Mouse (Mus musculus) left cerebral cortex, adult 2 months (tissue): ENCODE data around the gene H2-Q10. TPM values are rescaled to one million over a fixed set of nuclear protein-coding genes. Genes with fewer than 3 reads are reported as not detected.
"Not testable (repeated sequence)": the region's sequence is repeated elsewhere in the genome, so short reads cannot be mapped to it uniquely, and the experiment has no call there.

Experiments
- DNase-seq, 2 experiments: peaks; one replicate each; pipeline ENCODE4 v3.0.0; 2021 to 2022; ENCODE audit warnings: low spot score in 2 of 2, mixed read lengths in 1 of 2; ENCODE audit errors: extremely low spot score in 1 of 2
- H3K27ac ChIP-seq: fragments of 200-600 bp; 2 replicates; pipeline ENCODE4 v1.8.1; 2022
- H3K4me3 ChIP-seq: fragments of 200-600 bp; 2 replicates; pipeline ENCODE4 v1.8.1; 2022
- CTCF ChIP-seq: fragments of 200-600 bp; IDR thresholded peaks from 2 replicates; pipeline ENCODE4 v1.8.1; 2022; ENCODE audit warnings: antibody characterized with exemption, mild to moderate bottlenecking, moderate library complexity
- intact Hi-C: fragments of 180-260 bp; cut with DNase I; formaldehyde crosslinking; loops from one replicate; pipeline ENCODE4 v1.15.1; 2025
- total RNA-seq, 2 experiments: library from RNA; stranded (reverse); gene quantifications; 2 replicates each; pipeline ENCODE4 v1.2.3; 2021

Gene H2-Q10
- total RNA-seq, 2 experiments from 2014 or later = 0.43 to 0.75 TPM

GRCm38 (mm10) chr17:35507556-35508260, 37.8 kb downstream of the H2-Q10 start:
- intact Hi-C loops = no loop called here
- Histone ChIP-seq H3K27ac (no peak overlapping the region), H3K4me3 (no peak overlapping the region)
- no peak for DNase-seq
- no peak for TF ChIP-seq CTCF

GRCm38 (mm10) chr17:35508279-35508678, 38.4 kb downstream of the H2-Q10 start:
- H3K4me3 ChIP-seq, H3K27ac ChIP-seq, intact Hi-C loops, DNase-seq: not testable (repeated sequence)

- Histone ChIP-seq H3K27ac (no peak overlapping the region), H3K4me3 (no peak overlapping the region)
- peak; percentile 22 for TF ChIP-seq CTCF
- no peak for DNase-seq
- intact Hi-C loops = no loop called here
Observed at GRCm38 (mm10) chr17:35509284-35509683, 39.4 kb downstream of the H2-Q10 start.

DNA sequence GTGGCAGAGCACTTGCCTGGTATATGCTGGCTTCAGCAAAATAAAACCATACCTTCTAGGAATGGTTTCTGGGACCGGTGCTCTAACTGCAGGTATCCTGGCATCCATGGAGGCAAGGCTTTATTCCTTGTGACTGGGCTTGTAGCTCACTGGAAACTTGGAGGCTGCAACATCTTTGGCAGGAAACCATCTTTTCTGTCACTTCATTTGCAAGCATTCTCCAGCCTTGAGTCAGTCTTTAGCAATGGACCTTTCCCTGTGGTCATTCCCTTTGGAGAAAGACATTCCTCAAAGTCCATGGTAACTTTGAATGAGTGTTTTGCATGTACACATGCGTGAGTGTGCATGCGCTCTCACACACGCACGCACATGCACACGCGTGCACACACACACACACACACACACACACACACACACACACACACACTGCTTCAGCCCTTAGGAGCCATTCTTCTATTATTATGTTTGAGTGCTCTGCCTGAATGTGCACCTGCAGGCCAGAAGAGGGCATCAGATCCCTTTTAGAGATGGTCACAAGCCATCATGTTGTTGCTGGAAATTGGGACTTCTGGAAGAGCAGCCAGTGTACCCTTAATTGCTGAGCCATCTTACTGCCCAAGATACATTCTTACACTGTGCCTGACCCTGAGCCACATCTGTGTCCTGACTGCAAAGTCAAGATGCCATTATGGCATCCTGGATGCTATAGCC, 43.2 kb downstream of the H2-Q10 start:
- intact Hi-C loops = no loop called here
- DNase-seq = no peak

DNA sequence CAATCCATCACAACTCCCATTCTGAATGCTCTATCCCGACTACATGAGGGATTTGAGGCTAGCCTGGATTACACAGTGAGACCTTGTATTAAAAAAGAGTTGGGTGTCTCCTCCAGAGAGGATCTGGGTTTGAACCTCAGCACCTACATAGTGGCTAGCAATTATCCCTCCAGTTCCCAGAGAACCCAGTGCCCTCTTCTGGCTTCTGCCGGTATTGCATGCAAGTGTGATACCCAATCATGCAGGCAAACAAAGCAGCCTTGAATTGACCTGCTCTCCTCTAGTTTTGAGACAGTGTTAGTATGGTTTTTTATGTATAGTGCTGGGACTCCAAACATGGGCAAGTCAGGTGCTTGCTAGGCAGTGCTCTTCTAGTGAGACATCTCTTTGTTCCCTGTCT, 44.0 kb downstream of the H2-Q10 start:
- Histone ChIP-seq H3K27ac (no peak overlapping the region), H3K4me3 (no peak overlapping the region)
- DNase-seq = peak; percentile 42 to 64
- peak; percentile 70 for TF ChIP-seq CTCF
- intact Hi-C loops = no loop called here

More for the DNA sequence above, 43.2 kb downstream of the H2-Q10 start:
- peak; percentile 57 for TF ChIP-seq CTCF
- no peak overlapping the region for H3K27ac ChIP-seq
- H3K4me3 ChIP-seq = no peak overlapping the region

DNA sequence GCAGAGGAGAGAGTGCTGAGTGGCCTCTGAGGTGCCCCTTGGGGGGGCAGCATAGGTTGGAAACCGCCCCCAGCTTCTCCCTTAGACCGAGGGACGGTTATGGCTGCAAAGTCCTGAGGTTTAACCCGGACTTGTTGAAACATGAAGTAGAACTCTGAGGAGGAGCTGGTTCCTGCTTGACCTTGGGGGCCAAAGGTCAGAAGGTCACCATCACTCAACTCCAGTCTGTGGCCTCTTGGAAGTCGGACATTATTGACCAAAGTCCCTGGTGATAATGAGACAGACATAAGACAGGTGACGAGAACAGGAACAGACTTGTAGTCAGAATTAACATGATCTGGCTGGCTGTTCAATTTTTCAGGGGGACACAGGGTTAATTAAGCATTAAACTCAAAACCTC, 44.9 kb downstream of the H2-Q10 start:
- no peak for TF ChIP-seq CTCF
- no peak overlapping the region for H3K27ac ChIP-seq
- H3K4me3 ChIP-seq = no peak overlapping the region
- intact Hi-C loops = no loop called here
- DNase-seq = no peak

- DNase-seq = no peak
- no peak for TF ChIP-seq CTCF
Observed at GRCm38 (mm10) chr17:35515911-35516640, 46.2 kb downstream of the H2-Q10 start.

GRCm38 (mm10) chr17:35516652-35517500, 47.0 kb downstream of the H2-Q10 start, which contains the start of the genes Tcf19 and Cchcr1:
Tcf19 (minus strand) TSS chr17:35516824.
Cchcr1 (plus strand) TSS chr17:35517100.
- TF ChIP-seq CTCF = no peak; the same call in 1 of the 2 replicates
- peak within 1 kb of the TSS; percentile 64 for H3K4me3 ChIP-seq
- peak; percentile 96 for DNase-seq
- intact Hi-C loops = loop anchor here (2.0 kb wide), 1 partner anchor 18 kb away; no protein-coding TSS in a partner anchor
- no peak within 1 kb of the TSS for H3K27ac ChIP-seq

More at GRCm38 (mm10) chr17:35515911-35516640, 46.2 kb downstream of the H2-Q10 start:
- Histone ChIP-seq H3K27ac (no peak overlapping the region), H3K4me3 (peak overlapping the region; percentile 64)
- intact Hi-C loops = loop anchor here (2.0 kb wide), 1 partner anchor 19 kb away; no protein-coding TSS in a partner anchor

DNA sequence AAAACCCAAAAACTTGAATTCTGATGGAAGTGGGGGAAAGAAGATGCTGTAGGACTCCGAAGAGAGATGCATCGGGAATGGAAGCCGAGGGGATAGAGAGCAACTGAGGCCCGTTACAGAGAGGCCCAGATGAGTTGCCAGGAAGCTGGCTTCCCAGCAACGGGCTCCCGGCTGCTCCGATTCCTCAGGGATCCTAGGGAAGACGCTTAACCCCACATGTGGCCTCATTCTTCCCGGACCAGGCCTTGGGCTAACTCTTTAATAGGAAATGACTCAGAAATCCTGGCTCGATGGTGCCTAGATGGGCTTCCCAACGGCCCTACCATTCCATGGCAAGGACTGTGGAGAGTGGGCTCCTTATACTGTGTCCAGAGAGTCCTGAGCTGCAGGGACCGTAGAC, 47.6 kb downstream of the H2-Q10 start:
- peak overlapping the region; percentile 64 for H3K4me3 ChIP-seq
- intact Hi-C loops = loop anchor here (2.0 kb wide), 1 partner anchor 17 kb away; no protein-coding TSS in a partner anchor

More for the DNA sequence above, 47.6 kb downstream of the H2-Q10 start:
- TF ChIP-seq CTCF = no peak
- no peak overlapping the region for H3K27ac ChIP-seq
- DNase-seq = no peak

Other genes starting within 250 kb of the H2-Q10 start
- not detected for gene Gm16181, start 249.3 kb upstream of the H2-Q10 start, total RNA-seq
- gene Atp6v1g2, start 236.4 kb upstream of the H2-Q10 start, total RNA-seq = 100 to 1,000 TPM; 549 to 569 TPM
- gene Nfkbil1, start 234.3 kb upstream of the H2-Q10 start, total RNA-seq = 10 to 100 TPM; 13.0 to 16.1 TPM
- gene Ddx39b, start 228.3 kb upstream of the H2-Q10 start, total RNA-seq = 100 to 1,000 TPM; 215 TPM
- 10 to 100 TPM; 20.3 to 25.3 TPM for gene H2-D1, start 207.4 kb upstream of the H2-Q10 start, total RNA-seq
- gene H2-Q1, start 149.7 kb upstream of the H2-Q10 start, total RNA-seq = under 1 TPM in 1 of 2 experiments, not detected in 1; 0.79 TPM
- 1 to 10 TPM in 1 of 2 experiments, under 1 TPM in 1; 0.54 to 1.1 TPM for gene H2-Q2, start 127.8 kb upstream of the H2-Q10 start, total RNA-seq
- gene H2-Q4, start 90.5 kb upstream of the H2-Q10 start, total RNA-seq = 1 to 10 TPM; 2.2 to 3.1 TPM
- under 1 TPM in 1 of 2 experiments, not detected in 1; 0.59 TPM for gene H2-Q6, start 45.2 kb upstream of the H2-Q10 start, total RNA-seq
- under 1 TPM; 0.47 to 0.57 TPM for gene H2-Q7, start 30.9 kb upstream of the H2-Q10 start, total RNA-seq
- under 1 TPM in 1 of 2 experiments, not detected in 1; 0.25 TPM for gene Pou5f1, start 35.9 kb downstream of the H2-Q10 start, total RNA-seq
- 10 to 100 TPM; 10.7 to 11.4 TPM for gene Tcf19, start 46.7 kb downstream of the H2-Q10 start, total RNA-seq
- 10 to 100 TPM; 14.5 to 17.1 TPM for gene Cchcr1, start 47.0 kb downstream of the H2-Q10 start, total RNA-seq
- gene Psors1c2, start 63.1 kb downstream of the H2-Q10 start, total RNA-seq = 1 to 10 TPM; 1.3 TPM
- gene Cdsn, start 82.0 kb downstream of the H2-Q10 start, total RNA-seq = 1 to 10 TPM in 1 of 2 experiments, under 1 TPM in 1; 0.87 to 1.5 TPM
- not detected for gene 2300002M23Rik, start 97.4 kb downstream of the H2-Q10 start, total RNA-seq
- not detected for gene Sfta2, start 131.5 kb downstream of the H2-Q10 start, total RNA-seq
- gene Gm9573, start 156.5 kb downstream of the H2-Q10 start, total RNA-seq = not detected
- gene Mucl3, start 173.6 kb downstream of the H2-Q10 start, total RNA-seq = not detected
- gene Vars2, start 197.5 kb downstream of the H2-Q10 start, total RNA-seq = 10 to 100 TPM; 33.2 to 42.6 TPM
- gene Gtf2h4, start 203.7 kb downstream of the H2-Q10 start, total RNA-seq = 10 to 100 TPM; 34.5 to 35.9 TPM
- gene Ddr1, start 234.5 kb downstream of the H2-Q10 start, total RNA-seq = 10 to 100 TPM; 47.2 to 47.8 TPM